Mouse (Mus musculus) cortical plate, adult 2 months (tissue): ENCODE data around the gene Vps13a. TPM values are rescaled to one million over a fixed set of nuclear protein-coding genes. Genes with fewer than 3 reads are reported as not detected.
"Not testable (repeated sequence)": the region's sequence is repeated elsewhere in the genome, so short reads cannot be mapped to it uniquely, and the experiment has no call there.

Experiments used
- H3K27ac ChIP-seq: fragments of 200-500 bp; 2 replicates; pipeline ENCODE4 v1.5.1; 2012; ENCODE audit warnings: low read length, control low read depth, inconsistent platforms; ENCODE audit not compliant: insufficient read depth
- H3K4me1 ChIP-seq: fragments of 200-500 bp; 2 replicates; pipeline ENCODE4 v1.6.1; 2011; ENCODE audit warnings: low read length; ENCODE audit not compliant: control insufficient read depth, insufficient read depth
- H3K4me3 ChIP-seq: fragments of 200-500 bp; 2 replicates; pipeline ENCODE4 v1.5.1; 2011; ENCODE audit warnings: mild to moderate bottlenecking, low read length, control low read depth; ENCODE audit not compliant: insufficient read depth
- CTCF ChIP-seq: fragments of 200-500 bp; IDR thresholded peaks from 2 replicates; pipeline ENCODE4 v1.5.1; 2011; ENCODE audit warnings: mild to moderate bottlenecking, control low read depth, low read length; ENCODE audit not compliant: insufficient read depth; ENCODE audit errors: extremely low read depth
- POLR2A ChIP-seq: fragments of 200-500 bp; IDR thresholded peaks from 2 replicates; pipeline ENCODE4 v1.6.1; 2011; ENCODE audit warnings: mild to moderate bottlenecking, low read length, control low read depth; ENCODE audit not compliant: insufficient read depth; ENCODE audit errors: extremely low read depth
- polyA plus RNA-seq: library from polyadenylated mRNA; depleted of rRNA; stranded (reverse); fragments of >200 nt; gene quantifications from 2 replicates; pipeline ENCODE4 v1.2.3, GENCODE M21; 2012; rRNA removed

The Vps13a gene
- 47.1 and 50.8 TPM in 2 replicates for polyA plus RNA-seq

DNA sequence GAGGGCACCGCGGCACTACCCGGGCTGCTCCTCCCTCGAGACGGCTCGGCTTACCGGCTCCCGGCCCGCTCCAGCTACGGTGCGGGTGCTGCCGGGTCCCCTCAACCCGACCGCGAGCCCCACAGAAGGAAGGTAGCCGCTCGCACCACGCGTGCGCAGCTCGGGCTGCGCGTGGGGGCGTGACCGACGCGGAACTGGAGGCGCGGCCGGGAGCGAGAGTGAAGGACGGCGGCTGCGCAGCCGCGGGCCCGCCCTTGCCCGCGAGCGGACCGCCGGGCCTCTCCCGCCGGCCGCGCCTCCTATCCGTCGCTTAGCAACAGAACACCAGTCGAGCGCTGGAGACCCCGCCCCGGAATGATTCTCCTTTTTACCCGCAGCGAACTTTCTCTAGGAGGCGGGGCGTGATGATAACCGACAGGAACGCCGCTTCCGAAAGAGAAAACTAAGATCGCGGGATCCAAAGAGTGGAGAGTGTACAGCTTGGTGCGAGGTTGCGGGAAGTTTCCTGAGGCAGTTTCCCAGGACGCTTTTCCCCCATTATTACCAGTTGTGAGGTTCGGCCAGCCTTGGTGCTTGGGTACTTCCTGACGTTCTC, at the start of gene Vps13a:
Gene Vps13a, minus strand, starts transcription at position 144 of the 595 bp plus-strand sequence.
- TF ChIP-seq CTCF (no peak), POLR2A (peak; percentile 53; the same call in 1 of the 2 replicates)
- H3K27ac ChIP-seq = peak within 1 kb of the TSS; percentile 88
- H3K4me3 ChIP-seq = peak within 1 kb of the TSS; percentile 93
- peaks cover 5% of the 10 kb centered on the region; the same call in 1 of the 2 replicates for H3K4me1 ChIP-seq

- no peak overlapping the region for H3K4me3 ChIP-seq
- H3K27ac ChIP-seq = no peak overlapping the region
- H3K4me1 ChIP-seq = no peaks in the 10 kb centered on the region
- no peak for TF ChIP-seq POLR2A
- TF ChIP-seq CTCF = no peak
Measured at GRCm38 (mm10) chr19:16827657-16828056, 46.9 kb upstream of the Vps13a start.

DNA sequence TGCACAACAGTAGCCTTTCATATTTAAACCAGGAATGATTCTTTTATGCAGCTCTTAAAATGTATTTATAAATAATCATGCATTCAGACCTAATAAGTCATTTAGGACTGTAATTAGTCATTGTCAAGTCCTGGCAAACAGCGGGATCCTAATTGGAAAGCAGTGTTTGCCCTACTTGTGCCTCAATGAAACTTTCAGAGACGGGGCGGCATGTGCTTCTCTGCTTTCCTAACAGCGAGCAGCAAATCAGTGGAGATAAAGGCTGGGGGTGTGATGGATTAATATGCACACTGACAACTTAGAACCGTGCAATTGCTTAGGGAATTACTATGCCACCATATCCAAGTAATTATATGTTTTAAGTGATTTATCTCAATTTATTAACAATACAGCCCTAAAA, 44.5 kb upstream of the Vps13a start:
- Histone ChIP-seq H3K27ac (no peak overlapping the region), H3K4me1 (no peaks in the 10 kb centered on the region), H3K4me3 (no peak overlapping the region)
- TF ChIP-seq POLR2A (no peak), CTCF (no peak)

DNA sequence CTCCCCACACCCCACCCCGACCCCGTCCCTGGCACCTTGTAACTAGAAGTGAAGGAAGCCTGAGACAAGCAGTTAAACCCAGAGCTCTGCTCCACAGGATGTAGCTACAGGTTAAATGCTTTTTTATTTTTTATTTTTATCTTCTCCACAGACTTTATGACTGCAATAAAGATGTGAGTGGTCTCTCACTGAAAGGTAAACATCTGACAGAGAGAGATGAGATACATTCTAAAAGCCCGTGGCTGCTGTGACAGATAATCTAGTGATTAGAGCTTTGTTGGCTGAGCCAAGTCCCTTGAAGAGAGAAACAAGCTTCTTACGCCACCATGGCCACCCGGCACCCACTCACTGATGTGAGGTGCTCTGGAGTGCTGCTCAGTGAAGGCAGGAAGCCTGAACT, 34.1 kb upstream of the Vps13a start:
- Histone ChIP-seq H3K27ac (no peak overlapping the region), H3K4me3 (no peak overlapping the region), H3K4me1 (no peaks in the 10 kb centered on the region)
- TF ChIP-seq POLR2A (no peak), CTCF (no peak)

DNA sequence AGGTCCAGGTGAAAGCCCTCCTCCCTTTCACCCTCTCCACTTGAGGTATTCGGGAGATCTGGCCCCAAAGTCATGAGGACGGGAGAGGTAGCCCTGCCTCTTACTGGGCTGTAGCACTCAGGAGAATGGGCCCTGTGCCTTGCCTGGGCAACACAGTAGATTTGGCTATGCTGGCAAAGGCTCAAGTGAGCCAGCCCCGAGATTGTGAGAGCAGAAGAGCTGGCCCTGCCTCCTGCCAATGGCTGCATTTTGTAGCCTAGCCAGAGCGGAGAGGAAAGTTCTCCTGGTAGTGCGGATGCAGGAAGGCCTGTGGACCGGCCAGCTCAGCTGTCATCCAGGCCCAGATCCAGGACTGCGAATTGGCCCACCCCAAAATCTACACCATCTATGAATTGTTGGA, 32.6 kb upstream of the Vps13a start:
- no peak overlapping the region for H3K27ac ChIP-seq
- TF ChIP-seq POLR2A (no peak), CTCF (no peak)
- H3K4me1 ChIP-seq = no peaks in the 10 kb centered on the region
- H3K4me3 ChIP-seq = no peak overlapping the region

DNA sequence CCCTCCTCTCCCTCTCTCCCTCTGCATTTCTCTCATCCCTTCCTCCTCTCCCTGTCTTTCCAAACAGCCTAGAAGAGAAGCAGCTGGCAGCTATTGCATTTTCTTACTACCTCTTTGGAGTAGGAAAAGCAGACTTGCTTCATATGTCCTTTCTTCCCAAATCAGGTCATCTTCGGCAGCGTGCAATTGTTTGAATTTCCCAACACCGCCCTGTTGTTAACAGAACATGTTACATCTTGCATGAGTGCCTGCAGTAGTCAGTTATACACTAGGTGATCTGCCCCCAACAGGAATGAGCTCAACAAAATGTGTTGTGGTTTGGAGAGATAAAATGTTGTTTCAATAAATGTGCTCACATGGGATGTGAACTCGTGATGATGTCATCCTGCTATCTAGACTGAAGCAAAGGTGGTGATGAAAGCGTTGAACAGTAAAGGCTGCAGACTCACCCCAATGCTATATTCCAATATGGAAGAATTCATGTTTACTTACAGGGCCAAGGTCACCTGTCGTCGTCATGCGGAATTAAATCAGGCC, 31.4 kb upstream of the Vps13a start:
- no peak overlapping the region for H3K27ac ChIP-seq
- H3K4me3 ChIP-seq = no peak overlapping the region
- TF ChIP-seq CTCF (no peak), POLR2A (no peak)

GRCm38 (mm10) chr19:16805102-16805501, 24.4 kb upstream of the Vps13a start:
- no peak overlapping the region for H3K4me3 ChIP-seq
- TF ChIP-seq POLR2A = no peak
- TF ChIP-seq CTCF = no peak
- H3K27ac ChIP-seq = no peak overlapping the region
- H3K4me1 ChIP-seq = no peaks in the 10 kb centered on the region

More for the DNA sequence above, 31.4 kb upstream of the Vps13a start:
- no peaks in the 10 kb centered on the region for H3K4me1 ChIP-seq

DNA sequence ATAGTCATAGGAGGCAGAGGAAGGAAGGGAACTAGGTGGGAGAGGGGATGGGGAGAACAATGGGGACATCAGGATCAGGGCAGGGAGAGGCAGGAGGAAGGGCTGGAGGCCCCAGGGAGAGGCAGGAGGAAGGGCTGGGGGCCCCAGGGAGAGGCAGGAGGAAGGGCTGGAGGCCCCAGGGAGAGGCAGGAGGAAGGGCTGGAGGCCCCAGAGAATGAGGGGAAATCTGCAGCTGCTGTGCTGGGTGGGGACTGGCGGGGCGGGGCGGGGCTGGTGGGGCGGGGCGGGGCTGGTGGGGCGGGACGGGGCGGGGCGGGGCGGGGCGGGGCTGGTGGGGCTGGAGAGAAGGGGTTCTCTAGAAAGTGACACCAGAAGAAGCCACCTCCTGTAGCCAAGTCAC, 23.8 kb upstream of the Vps13a start:
- H3K4me1 ChIP-seq = no peaks in the 10 kb centered on the region
- TF ChIP-seq CTCF (no peak), POLR2A (no peak)
- H3K4me3 ChIP-seq = no peak overlapping the region
- H3K27ac ChIP-seq = no peak overlapping the region

GRCm38 (mm10) chr19:16802707-16803106, 22.0 kb upstream of the Vps13a start:
- no peak overlapping the region for H3K27ac ChIP-seq
- no peak overlapping the region for H3K4me3 ChIP-seq
- TF ChIP-seq CTCF (peak; percentile 39; the same call in 1 of the 2 replicates), POLR2A (no peak)
- no peaks in the 10 kb centered on the region for H3K4me1 ChIP-seq

GRCm38 (mm10) chr19:16802123-16802522, 21.4 kb upstream of the Vps13a start:
- Histone ChIP-seq H3K27ac (no peak overlapping the region), H3K4me1 (no peaks in the 10 kb centered on the region), H3K4me3 (no peak overlapping the region)
- no peak for TF ChIP-seq POLR2A
- no peak for TF ChIP-seq CTCF

DNA sequence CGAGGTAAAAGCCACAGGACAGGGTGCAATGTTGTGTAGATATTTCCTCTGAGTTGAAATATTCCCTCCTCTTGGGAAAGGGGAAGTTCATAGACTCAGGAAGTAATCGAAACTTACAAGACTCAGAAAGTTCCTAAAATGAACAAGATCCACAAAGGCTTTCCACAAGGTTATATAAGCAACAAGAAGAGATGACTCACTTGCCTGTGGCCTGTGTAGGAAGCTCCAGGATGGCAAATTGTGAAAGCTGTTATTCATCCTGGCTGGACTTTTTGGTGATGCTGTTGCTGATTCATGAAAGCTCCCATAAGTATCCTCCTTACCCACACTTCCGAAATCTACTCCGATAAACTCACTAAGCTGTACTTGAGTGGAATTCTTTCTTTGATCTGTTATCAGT, 17.2 kb upstream of the Vps13a start:
- no peak for TF ChIP-seq CTCF
- no peak for TF ChIP-seq POLR2A
- Histone ChIP-seq H3K27ac (no peak overlapping the region), H3K4me1 (no peaks in the 10 kb centered on the region), H3K4me3 (no peak overlapping the region)

DNA sequence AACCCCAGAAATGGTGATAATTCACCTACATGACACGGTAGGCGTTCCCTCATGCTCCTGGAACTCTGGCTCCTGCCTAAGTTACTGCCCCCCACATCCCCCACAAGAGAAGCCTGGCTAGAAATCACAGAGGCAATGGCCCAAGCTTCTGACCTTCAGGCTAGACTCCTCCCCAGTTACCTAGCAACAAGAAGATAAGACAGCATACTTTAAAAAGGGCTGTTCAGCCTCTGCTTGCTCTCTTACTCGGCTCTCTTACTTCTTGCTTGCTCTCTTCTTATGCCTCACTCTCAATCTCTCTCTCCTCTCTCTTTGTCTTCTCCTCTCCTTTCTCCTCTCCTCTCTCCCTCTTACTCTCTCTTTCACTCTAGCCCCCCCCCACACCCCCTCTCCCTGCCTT, 13.8 kb upstream of the Vps13a start:
- H3K4me3 ChIP-seq, H3K4me1 ChIP-seq, H3K27ac ChIP-seq: not testable (repeated sequence)
